In genomic region chr19:45745344-45746152, GRCm38 (mm10) we compare ENCODE assay signal across 15 mouse cellular contexts. TPM values are rescaled to one million over a fixed set of nuclear protein-coding genes. Genes with fewer than 3 reads are reported as not detected.
A peak's percentile ranks its signal among the peaks of the same experiment; 100 is the strongest.
DNase-seq lines count a peak whose midpoint lies in the region; ATAC-seq and TF ChIP-seq lines count a peak whose summit lies in the region.
"Had no signal": no experiment of that assay in that cellular context is flagged by ENCODE, and none has a peak within 500 bp of the region (broad histone marks: within the 10 kb centered on the region; RNA-seq: fewer than 3 reads in every experiment).

No protein-coding gene starts in this region.

- peak overlapping the region; percentile 10; the same call in 1 of the 2 replicates for H3K4me2 ChIP-seq in forebrain, embryonic 13.5 days
- H3K4me2 ChIP-seq in forebrain, embryonic 16.5 days (ENCODE audit: low read length), result no peak overlapping the region
- peak overlapping the region; percentile 41 for H3K4me2 ChIP-seq in liver, embryonic 11.5 days
- H3K4me2 ChIP-seq in embryonic facial prominence, embryonic 13.5 days, result peak overlapping the region; percentile 22
- no peak overlapping the region for H3K4me2 ChIP-seq in limb, embryonic 14.5 days (replicated peaks; ENCODE audit: low read depth, low read length, severe bottlenecking)

- no peak overlapping the region for H3K27ac ChIP-seq in forebrain, embryonic 13.5 days
- H3K27ac ChIP-seq in forebrain, embryonic 16.5 days (ENCODE audit: low read length), result no peak overlapping the region
- no peak overlapping the region for H3K27ac ChIP-seq in liver, embryonic 11.5 days (ENCODE audit: low read depth, low read length)
- no peak overlapping the region for H3K27ac ChIP-seq in embryonic facial prominence, embryonic 13.5 days
- H3K27ac ChIP-seq in limb, embryonic 14.5 days (replicated peaks; ENCODE audit: low read depth, low read length), result no peak overlapping the region

- H3K4me3 ChIP-seq in forebrain, embryonic 13.5 days, result no peak overlapping the region
- H3K4me3 ChIP-seq in forebrain, embryonic 16.5 days (replicated peaks; ENCODE audit: low read length), result no peak overlapping the region
- H3K4me3 ChIP-seq in liver, embryonic 11.5 days (ENCODE audit: low read depth, low read length), result peak overlapping the region; percentile 20; the same call in 1 of the 2 replicates
- H3K4me3 ChIP-seq in embryonic facial prominence, embryonic 13.5 days, result peak overlapping the region; percentile 5; the same call in 1 of the 2 replicates
- H3K4me3 ChIP-seq in limb, embryonic 14.5 days (replicated peaks; ENCODE audit: low read length), result peak overlapping the region; percentile 10; the same call in 1 of the 2 replicates

- no peak for DNase-seq in liver, embryonic 11.5 days (ENCODE audit: low spot score)
- DNase-seq in liver, result no peak
- DNase-seq in limb, embryonic 14.5 days (ENCODE audit: low spot score), result no peak
- no peak for DNase-seq in left cerebral cortex, adult 8-10 months (ENCODE audit: low spot score in 2 of 2)
- DNase-seq in left cerebral cortex, postnatal 4 days, result no peak

- peaks cover 46% of the 10 kb centered on the region for H3K4me1 ChIP-seq in forebrain, embryonic 13.5 days
- peaks cover 41% of the 10 kb centered on the region for H3K4me1 ChIP-seq in forebrain, embryonic 16.5 days (replicated peaks; ENCODE audit: control insufficient read depth, insufficient read depth, low read length)
- H3K4me1 ChIP-seq in liver, embryonic 11.5 days (replicated peaks; ENCODE audit: control insufficient read depth, insufficient read depth, low read length), result peaks cover 27% of the 10 kb centered on the region
- H3K4me1 ChIP-seq in embryonic facial prominence, embryonic 13.5 days, result peaks cover 65% of the 10 kb centered on the region
- H3K4me1 ChIP-seq in limb, embryonic 14.5 days (ENCODE audit: control insufficient read depth, insufficient read depth, low read length), result peaks cover 32% of the 10 kb centered on the region

- ATAC-seq in forebrain, embryonic 13.5 days, result no peak
- no peak for ATAC-seq in forebrain, embryonic 16.5 days
- no peak for ATAC-seq in liver, embryonic 11.5 days (replicated peaks; ENCODE audit: low FRiP score)
- no peak for ATAC-seq in embryonic facial prominence, embryonic 13.5 days (ENCODE audit: insufficient number of reproducible peaks, insufficient read depth, low FRiP score, low TSS enrichment, low read depth)
- no peak for ATAC-seq in limb, embryonic 14.5 days (ENCODE audit: low FRiP score, low read depth)
- ATAC-seq: midbrain, embryonic 16.5 days had no signal

- TF ChIP-seq POLR2A in limb, embryonic 14.5 days (IDR thresholded peaks at IDR 0.05; ENCODE audit: borderline replicate concordance, extremely low read depth, insufficient read depth, insufficient read length), result no peak

- WGBS in forebrain, embryonic 13.5 days, result 2% methylated on average over 32 of the region's 32 CpGs
- WGBS in forebrain, embryonic 16.5 days, result 4% methylated on average over 32 of the region's 32 CpGs
- 5% methylated on average over 32 of the region's 32 CpGs for WGBS in liver, embryonic 11.5 days
- 5% methylated on average over 32 of the region's 32 CpGs for WGBS in embryonic facial prominence, embryonic 13.5 days
- WGBS in limb, embryonic 14.5 days, result 6% methylated on average over 32 of the region's 32 CpGs

- peaks cover 66% of the 10 kb centered on the region for H3K27me3 ChIP-seq in forebrain, embryonic 13.5 days
- H3K27me3 ChIP-seq in forebrain, embryonic 16.5 days (replicated peaks; ENCODE audit: control insufficient read depth, insufficient read depth, low read length), result peaks cover 49% of the 10 kb centered on the region
- H3K27me3 ChIP-seq in liver, embryonic 11.5 days (replicated peaks; ENCODE audit: control insufficient read depth, insufficient read depth, low read length), result peaks cover 58% of the 10 kb centered on the region
- peaks cover 68% of the 10 kb centered on the region for H3K27me3 ChIP-seq in embryonic facial prominence, embryonic 13.5 days
- peaks cover 59% of the 10 kb centered on the region for H3K27me3 ChIP-seq in limb, embryonic 14.5 days (ENCODE audit: control insufficient read depth, insufficient read depth, low read length)

- no peak overlapping the region for H3K9ac ChIP-seq in forebrain, embryonic 13.5 days
- no peak overlapping the region for H3K9ac ChIP-seq in forebrain, embryonic 16.5 days (replicated peaks; ENCODE audit: low read depth, low read length)
- H3K9ac ChIP-seq in liver, embryonic 11.5 days (ENCODE audit: low read depth, low read length), result no peak overlapping the region
- H3K9ac ChIP-seq in embryonic facial prominence, embryonic 13.5 days, result no peak overlapping the region
- H3K9ac ChIP-seq in limb, embryonic 14.5 days (ENCODE audit: low read depth, low read length, severe bottlenecking), result no peak overlapping the region

- H3K36me3 ChIP-seq in forebrain, embryonic 13.5 days (ENCODE audit: poor library complexity, severe bottlenecking), result no peaks in the 10 kb centered on the region
- H3K36me3 ChIP-seq in forebrain, embryonic 16.5 days (ENCODE audit: control insufficient read depth, insufficient read depth), result no peaks in the 10 kb centered on the region
- H3K36me3 ChIP-seq in liver, embryonic 11.5 days (ENCODE audit: control insufficient read depth, insufficient read depth, low read length), result no peaks in the 10 kb centered on the region
- no peaks in the 10 kb centered on the region for H3K36me3 ChIP-seq in embryonic facial prominence, embryonic 13.5 days
- peaks cover 2% of the 10 kb centered on the region; the same call in 1 of the 2 replicates for H3K36me3 ChIP-seq in limb, embryonic 14.5 days (ENCODE audit: control insufficient read depth, insufficient read depth, low read length)

- intact Hi-C loops in left cerebral cortex, postnatal 4 days (cut with DNase I), result loop anchor here (5.0 kb wide), 2 partner anchors 168 to 523 kb away; no protein-coding TSS in a partner anchor

- H3K9me3 ChIP-seq in forebrain, embryonic 13.5 days (replicated peaks), result no peaks in the 10 kb centered on the region
- no peaks in the 10 kb centered on the region for H3K9me3 ChIP-seq in forebrain, embryonic 16.5 days (ENCODE audit: control insufficient read depth, low read length)
- H3K9me3 ChIP-seq in liver, embryonic 11.5 days (ENCODE audit: control insufficient read depth, low read length), result no peaks in the 10 kb centered on the region
- H3K9me3 ChIP-seq in embryonic facial prominence, embryonic 13.5 days, result no peaks in the 10 kb centered on the region
- no peaks in the 10 kb centered on the region for H3K9me3 ChIP-seq in limb, embryonic 14.5 days (ENCODE audit: control insufficient read depth, low read length)

RNA-seq across cellular contexts. Expression of gene Fgf8, which starts 2.8 kb away (rescaled TPM):
- 1.5 and 2.5 TPM in 2 replicates for polyA plus RNA-seq in forebrain, embryonic 13.5 days (2015; fragmentation: Nextera tagmentation; extraction: Ambion mirVana)
- polyA plus RNA-seq in forebrain, embryonic 16.5 days (2015; fragmentation: Nextera tagmentation; extraction: Ambion mirVana), result 0.31 and 0.43 TPM in 2 replicates
- 0.32 and 0.82 TPM in 2 replicates for polyA plus RNA-seq in liver, embryonic 11.5 days (2014; fragmentation: Nextera tagmentation; extraction: Ambion mirVana)
- polyA plus RNA-seq in embryonic facial prominence, embryonic 13.5 days (2015; fragmentation: Nextera tagmentation; extraction: Ambion mirVana), result 1.6 and 2.5 TPM in 2 replicates
- 1.1 and 1.5 TPM in 2 replicates for polyA plus RNA-seq in limb, embryonic 14.5 days (2012; rRNA removed)
- polyA plus RNA-seq in limb, embryonic 14.5 days (2014; fragmentation: Nextera tagmentation; extraction: Ambion mirVana), result 0.29 and 0.46 TPM in 2 replicates
- total RNA-seq in left cerebral cortex, adult 8-10 months (2022), result not detected
- total RNA-seq in left cerebral cortex, postnatal 4 days (2021), result not detected
- total RNA-seq: adrenal gland, postnatal 25 days; heart, postnatal 10 days; layer of hippocampus, adult 8-10 months had no signal
- polyA plus RNA-seq: C2C12; liver, embryonic 16.5 days; stomach, embryonic 14.5 days had no signal

RNA-seq across cellular contexts. Expression of gene Npm3, which starts 3.8 kb away (rescaled TPM):
- polyA plus RNA-seq in forebrain, embryonic 13.5 days (2015; fragmentation: Nextera tagmentation; extraction: Ambion mirVana), result 9.4 and 10.9 TPM in 2 replicates
- polyA plus RNA-seq in forebrain, embryonic 16.5 days (2015; fragmentation: Nextera tagmentation; extraction: Ambion mirVana), result 6.7 and 10.6 TPM in 2 replicates
- polyA plus RNA-seq in liver, embryonic 11.5 days (2014; fragmentation: Nextera tagmentation; extraction: Ambion mirVana), result 32.7 and 34.5 TPM in 2 replicates
- 16.8 and 17.7 TPM in 2 replicates for polyA plus RNA-seq in embryonic facial prominence, embryonic 13.5 days (2015; fragmentation: Nextera tagmentation; extraction: Ambion mirVana)
- 130 and 162 TPM in 2 replicates for polyA plus RNA-seq in limb, embryonic 14.5 days (2012; rRNA removed)
- 20.2 and 21.7 TPM in 2 replicates for polyA plus RNA-seq in limb, embryonic 14.5 days (2014; fragmentation: Nextera tagmentation; extraction: Ambion mirVana)
- total RNA-seq in left cerebral cortex, adult 8-10 months (2022), result 1 to 10 TPM; 4.7 to 6.8 (median 5.7) TPM
- 10 to 100 TPM; 26.3 to 31.6 TPM for total RNA-seq in left cerebral cortex, postnatal 4 days (2021)

RNA-seq across cellular contexts. Expression of gene Mgea5, which starts 38.1 kb away (rescaled TPM):
- 85.0 and 88.2 TPM in 2 replicates for polyA plus RNA-seq in forebrain, embryonic 13.5 days (2015; fragmentation: Nextera tagmentation; extraction: Ambion mirVana)
- 77.0 and 90.5 TPM in 2 replicates for polyA plus RNA-seq in forebrain, embryonic 16.5 days (2015; fragmentation: Nextera tagmentation; extraction: Ambion mirVana)
- polyA plus RNA-seq in liver, embryonic 11.5 days (2014; fragmentation: Nextera tagmentation; extraction: Ambion mirVana), result 38.9 and 39.7 TPM in 2 replicates
- polyA plus RNA-seq in embryonic facial prominence, embryonic 13.5 days (2015; fragmentation: Nextera tagmentation; extraction: Ambion mirVana), result 70.7 and 74.5 TPM in 2 replicates
- 79.8 and 85.3 TPM in 2 replicates for polyA plus RNA-seq in limb, embryonic 14.5 days (2012; rRNA removed)
- 59.0 and 66.9 TPM in 2 replicates for polyA plus RNA-seq in limb, embryonic 14.5 days (2014; fragmentation: Nextera tagmentation; extraction: Ambion mirVana)
- total RNA-seq in left cerebral cortex, adult 8-10 months (2022), result 100 to 1,000 TPM; 142 to 157 (median 154) TPM
- total RNA-seq in left cerebral cortex, postnatal 4 days (2021), result 100 to 1,000 TPM; 207 to 210 TPM

Comparison
In these comparisons a context has a peak if more than half of its experiments do, and no peak if none do; other contexts are left out.
1. H3K4me2 ChIP-seq: peak in forebrain, embryonic 13.5 days (single experiment), liver, embryonic 11.5 days (single experiment) and embryonic facial prominence, embryonic 13.5 days (single experiment); none in forebrain, embryonic 16.5 days (single experiment) and limb, embryonic 14.5 days (single experiment).
2. H3K4me3 ChIP-seq: peak in liver, embryonic 11.5 days (single experiment), embryonic facial prominence, embryonic 13.5 days (single experiment) and limb, embryonic 14.5 days (single experiment); none in forebrain, embryonic 13.5 days (single experiment) and forebrain, embryonic 16.5 days (single experiment).